Mouse (Mus musculus) frontal cortex, postnatal 14 days (tissue): ENCODE measurements around the gene Jam2.
A peak's percentile ranks its signal among the peaks of the same experiment; 100 is the strongest.

Source experiments
- DNase-seq, 2 experiments: peaks; one replicate each; pipeline ENCODE4 v3.0.0; 2022; ENCODE audit warnings: low spot score in 2 of 2

Jam2 gene

GRCm38 (mm10) chr16:84838576-84838975, 64.7 kb downstream of the Jam2 start:
- DNase-seq, result no peak

GRCm38 (mm10) chr16:84853492-84853891, 79.6 kb downstream of the Jam2 start:
- DNase-seq, result no peak

GRCm38 (mm10) chr16:84864656-84865055, 90.7 kb downstream of the Jam2 start:
- no peak for DNase-seq

GRCm38 (mm10) chr16:84873805-84874204, 99.9 kb downstream of the Jam2 start:
- no peak for DNase-seq

- peak; percentile 13 to 17 for DNase-seq
Measured at GRCm38 (mm10) chr16:84875012-84875717, 101.2 kb downstream of the Jam2 start.
